Mouse (Mus musculus): ENCODE data around the gene Fpr-rs6.

Gene Fpr-rs6

DNA sequence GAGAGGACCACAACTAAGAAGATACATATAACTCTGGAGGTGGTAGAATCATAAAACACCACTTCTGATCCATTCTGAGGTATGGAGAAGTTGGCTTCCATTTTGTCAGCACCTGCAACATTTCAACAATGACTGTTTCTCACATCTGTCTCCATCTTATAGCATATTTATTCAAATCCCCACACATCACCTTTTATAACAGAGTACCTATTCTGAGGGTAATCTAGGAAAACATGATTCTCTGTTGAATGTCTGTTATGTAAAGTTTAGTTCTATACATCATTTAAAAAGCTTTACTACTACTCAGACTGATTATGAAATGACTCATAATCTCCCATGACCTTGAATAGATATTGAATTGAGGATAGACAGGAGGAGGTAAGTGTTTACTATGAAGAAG, at the start of gene Fpr-rs6:
Gene Fpr-rs6 (minus strand): TSS at position 101 of the 400 bp plus-strand sequence.
- no peak for DNase-seq (ENCODE audit: low spot score in 2 of 2)

Measured in spleen, postnatal 4 days (tissue).